Mouse (Mus musculus) cerebellum, adult 2 months (tissue): Measurements from ENCODE around the gene 3110082J24Rik.

Experiments used
- CTCF ChIP-seq: fragments of 200-500 bp; IDR thresholded peaks from 2 replicates; pipeline ENCODE4 v1.5.1; 2011; ENCODE audit warnings: low read depth, mild to moderate bottlenecking, control low read depth, low read length, moderate library complexity, borderline replicate concordance; ENCODE audit not compliant: insufficient read depth
- POLR2A ChIP-seq: fragments of 200-500 bp; IDR thresholded peaks from 2 replicates; pipeline ENCODE4 v1.6.1; 2011; ENCODE audit warnings: low read length, control low read depth, borderline replicate concordance; ENCODE audit not compliant: insufficient read depth

DNA sequence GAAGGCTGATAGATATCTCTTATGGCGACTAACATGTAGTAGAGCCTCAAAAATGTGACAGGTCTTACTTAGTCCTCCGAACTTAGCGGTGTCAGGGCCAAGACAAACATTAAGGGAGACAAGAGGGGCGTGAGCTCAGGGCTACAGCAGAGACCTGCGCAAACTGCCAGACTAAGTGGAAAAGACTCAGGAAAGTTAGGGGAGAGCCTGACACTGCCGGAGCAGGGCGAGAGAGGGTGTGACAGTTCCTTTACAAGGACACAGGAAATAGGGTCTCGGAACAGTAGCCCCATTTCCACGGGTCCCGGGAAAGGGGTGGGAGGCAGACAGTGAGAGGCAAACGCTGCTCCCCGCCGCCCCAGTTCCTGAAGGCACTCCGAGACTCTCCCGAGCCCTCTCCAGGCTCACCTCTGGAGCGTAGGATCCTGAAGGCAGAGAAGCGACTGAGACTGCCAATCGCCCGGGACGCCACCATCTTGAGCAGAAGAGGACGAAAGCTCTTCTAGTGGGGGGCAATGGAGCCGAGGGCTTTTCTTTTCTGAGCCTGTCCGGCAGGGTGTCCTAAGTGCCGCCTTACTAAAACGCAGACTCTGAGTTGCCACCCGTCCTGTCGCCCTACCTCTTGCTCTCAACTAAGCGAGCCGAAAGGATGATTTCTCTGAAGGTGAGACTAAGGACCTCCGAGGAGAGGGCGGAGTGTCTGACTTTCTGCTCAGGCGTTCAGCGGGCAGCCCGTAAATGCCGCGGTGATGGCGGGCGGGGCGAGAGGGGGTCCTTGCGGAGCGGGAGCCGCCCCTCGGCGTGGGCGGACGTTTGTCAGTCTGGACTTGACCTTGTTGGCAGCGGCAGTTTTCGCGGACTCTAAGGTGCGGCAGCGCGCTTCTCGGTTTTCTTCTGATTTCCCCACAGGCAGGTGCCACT, 48.8 kb upstream of the 3110082J24Rik start, which contains the start of the genes Hadha and Hadhb:
- TF ChIP-seq POLR2A, result peak; percentile 73
- TF ChIP-seq CTCF, result no peak
